Mouse (Mus musculus) gastrocnemius, postnatal 25 days (tissue): ENCODE measurements at regions not wholly inside any gene's neighbourhood (a gene's known extent, or its start where the extent isn't known, plus 50 kb on each side); places are given as distances from the start of the nearest gene placed in this dataset.
"Not testable (repeated sequence)": the region's sequence is repeated elsewhere in the genome, so short reads cannot be mapped to it uniquely, and the experiment has no call there.

Source experiments
- DNase-seq: peaks from one replicate; pipeline ENCODE4 v3.0.0; 2022

DNA sequence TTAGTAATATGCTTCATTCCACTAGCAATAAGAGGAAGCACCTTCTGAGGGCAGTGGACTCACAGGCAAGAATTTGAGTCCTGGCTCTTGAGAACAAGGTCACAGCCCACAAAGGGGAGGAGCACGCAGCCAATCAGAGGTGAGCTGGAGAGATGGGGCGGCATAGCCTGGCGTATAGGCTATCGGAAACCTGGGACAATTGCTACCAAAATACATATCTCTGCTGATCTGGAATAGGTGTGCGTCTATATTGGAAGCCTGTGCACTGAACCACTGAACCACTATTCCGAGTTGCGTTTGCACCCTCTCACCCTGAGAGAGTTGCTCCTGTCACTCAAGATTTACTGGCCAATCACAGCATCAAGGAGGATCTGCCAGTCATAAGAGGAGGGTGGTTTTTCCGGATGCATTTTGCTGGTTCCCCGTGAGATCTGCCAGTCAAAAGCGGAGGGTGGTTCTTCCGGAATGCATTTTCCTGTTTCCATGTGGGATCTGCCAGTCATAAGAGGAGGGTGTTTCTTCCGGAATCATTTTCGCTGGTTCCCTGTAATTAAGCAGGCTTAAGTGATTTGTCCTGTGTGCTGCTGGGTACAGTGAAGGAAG is 80.1 kb upstream of the Riok2 start:
- peak; percentile 90 for DNase-seq

DNA sequence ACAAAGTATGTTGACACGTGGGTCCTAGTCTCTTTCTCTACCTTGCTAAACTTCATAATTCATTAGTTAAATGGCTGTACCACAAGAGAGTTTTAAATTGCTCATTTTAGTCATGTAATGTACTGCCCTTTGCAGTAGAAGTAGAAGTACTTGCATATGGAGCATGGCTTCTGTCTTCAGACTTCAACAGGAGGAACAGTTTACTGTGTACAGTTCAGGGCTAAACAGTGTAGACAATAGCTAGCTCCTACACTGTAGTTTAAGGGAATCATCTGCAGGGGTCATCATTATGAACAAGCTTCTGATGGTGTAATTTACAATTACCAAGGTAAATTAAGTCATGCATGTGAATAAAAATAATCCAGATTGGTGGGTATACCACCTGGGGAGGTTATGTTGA is 79.1 kb upstream of the Riok2 start:
- not testable (repeated sequence) for DNase-seq

DNA sequence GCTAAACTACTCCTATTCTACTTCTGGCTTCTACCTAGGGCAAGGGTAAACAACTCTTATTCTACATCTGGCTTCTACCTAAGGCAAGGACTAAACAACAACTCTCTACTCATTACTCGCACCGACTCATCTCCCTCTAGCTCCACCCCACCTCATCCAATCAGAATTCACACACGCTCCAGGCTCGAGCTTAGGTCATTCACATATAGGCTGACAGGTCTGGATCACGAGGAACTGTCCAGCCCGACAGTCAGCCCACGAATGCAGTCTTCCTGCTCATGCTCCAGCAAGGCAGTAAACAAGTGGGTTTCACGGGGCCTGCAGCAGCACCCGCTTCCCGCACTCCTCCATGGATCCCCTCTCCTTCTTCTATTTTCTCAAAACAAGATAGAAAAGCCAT is 70.6 kb upstream of the Riok2 start:
- not testable (repeated sequence) for DNase-seq
